Mouse (Mus musculus) neural tube, embryonic 11.5 days (tissue): Measurements from ENCODE around the gene Rnf157. TPM values are rescaled to one million over a fixed set of nuclear protein-coding genes. Genes with fewer than 3 reads are reported as not detected.
"Not testable (repeated sequence)": the region's sequence is repeated elsewhere in the genome, so short reads cannot be mapped to it uniquely, and the experiment has no call there.

Experiments used
- ATAC-seq: fragments of 200-750 bp; cut with Nextera tagmentation; 2 replicates; pipeline ENCODE4 v1.8.0; 2017; ENCODE audit warnings: moderate number of reproducible peaks, mild to moderate bottlenecking, moderate TSS enrichment, moderate library complexity; ENCODE audit not compliant: insufficient read depth, low FRiP score, low TSS enrichment
- DNase-seq: peaks from one replicate; pipeline ENCODE4 v3.0.0-alpha.2; 2015; ENCODE audit warnings: low spot score
- H3K27ac ChIP-seq: fragments of 300-500 bp; sonication (generic); 2 replicates; pipeline ENCODE4 v1.5.1; 2014; ENCODE audit warnings: low read depth, mild to moderate bottlenecking, low read length
- H3K27me3 ChIP-seq: fragments of 300-500 bp; sonication (generic); 2 replicates; pipeline ENCODE4 v1.6.1; 2014; ENCODE audit warnings: mild to moderate bottlenecking, low read length, mixed read lengths; ENCODE audit not compliant: control insufficient read depth, insufficient read depth
- H3K36me3 ChIP-seq: fragments of 300-500 bp; sonication (generic); 2 replicates; pipeline ENCODE4 v1.6.1; 2014; ENCODE audit warnings: mild to moderate bottlenecking, low read length, moderate library complexity, mixed read lengths; ENCODE audit not compliant: control insufficient read depth, insufficient read depth
- H3K4me1 ChIP-seq: fragments of 300-500 bp; sonication (generic); 2 replicates; pipeline ENCODE4 v1.6.1; 2014; ENCODE audit warnings: low read length, mixed read lengths; ENCODE audit not compliant: control insufficient read depth, insufficient read depth
- H3K4me2 ChIP-seq: fragments of 300-500 bp; sonication (generic); 2 replicates; pipeline ENCODE4 v1.6.1; 2014; ENCODE audit warnings: low read depth, mild to moderate bottlenecking, moderate library complexity
- H3K4me3 ChIP-seq: fragments of 300-500 bp; sonication (generic); 2 replicates; pipeline ENCODE4 v1.5.1; 2014; ENCODE audit warnings: low read depth, low read length
- H3K9ac ChIP-seq: fragments of 300-500 bp; sonication (generic); 2 replicates; pipeline ENCODE4 v1.6.1; 2014; ENCODE audit warnings: mild to moderate bottlenecking, low read length
- H3K9me3 ChIP-seq: fragments of 300-500 bp; sonication (generic); 2 replicates; pipeline ENCODE4 v1.6.1; 2016; ENCODE audit warnings: low read length; ENCODE audit not compliant: control insufficient read depth
- WGBS: fragments of 180-500 bp; shearing (Covaris S2); extraction: QIAGEN DNeasy Blood & Tissue Kit; methylation state at CpG from one replicate; pipeline ENCODE4 v1.1.7; 2014; 5-methylcytosine and 5-hydroxymethylcytosine counted together
- polyA plus RNA-seq: library from polyadenylated mRNA; unstranded; fragments of >200 nt; fragmentation: Nextera tagmentation; extraction: Ambion mirVana; gene quantifications from 2 replicates; pipeline ENCODE4 v1.2.1, GENCODE M21; 2014

Gene Rnf157
- polyA plus RNA-seq, 1 experiment from 2014 or later = 34.6 TPM

- Histone ChIP-seq H3K4me3 (no peak overlapping the region), H3K9ac (no peak overlapping the region), H3K4me2 (0 out of 2 replicates have a peak overlapping the region, but pooled peaks have one; percentile 15), H3K36me3 (no peaks in the 10 kb centered on the region), H3K4me1 (peaks cover 3% of the 10 kb centered on the region), H3K27ac (no peak overlapping the region), H3K27me3 (no peaks in the 10 kb centered on the region), H3K9me3 (no peaks in the 10 kb centered on the region)
- ATAC-seq = no peak
- DNase-seq = no peak
- 53% methylated on average over 22 of the region's 22 CpGs for WGBS
These were observed 18.0 kb upstream of the Rnf157 start for GRCm38 (mm10) chr11:116430723-116431427.

- Histone ChIP-seq H3K27ac (no peak overlapping the region), H3K36me3 (no peaks in the 10 kb centered on the region), H3K9me3 (no peaks in the 10 kb centered on the region), H3K4me2 (no peak overlapping the region), H3K4me1 (no peaks in the 10 kb centered on the region), H3K9ac (no peak overlapping the region), H3K4me3 (no peak overlapping the region), H3K27me3 (no peaks in the 10 kb centered on the region)
- ATAC-seq = no peak
- WGBS = 88% methylated on average over 9 of the region's 9 CpGs
- no peak for DNase-seq
These were observed 17.2 kb upstream of the Rnf157 start for GRCm38 (mm10) chr11:116429862-116430613.

GRCm38 (mm10) chr11:116428872-116429859 is 16.3 kb upstream of the Rnf157 start:
- H3K4me1 ChIP-seq = no peaks in the 10 kb centered on the region
- no peak overlapping the region for H3K4me3 ChIP-seq
- H3K9ac ChIP-seq = no peak overlapping the region
- ATAC-seq (no peak), DNase-seq (no peak)
- no peaks in the 10 kb centered on the region for H3K36me3 ChIP-seq
- H3K27me3 ChIP-seq = no peaks in the 10 kb centered on the region
- H3K27ac ChIP-seq = no peak overlapping the region
- no peak overlapping the region for H3K4me2 ChIP-seq
- H3K9me3 ChIP-seq = no peaks in the 10 kb centered on the region
- WGBS = 55% methylated on average over 13 of the region's 13 CpGs

- no peaks in the 10 kb centered on the region for H3K27me3 ChIP-seq
- 74% methylated on average over 6 of the region's 6 CpGs for WGBS
- H3K27ac ChIP-seq = no peak overlapping the region
- no peaks in the 10 kb centered on the region for H3K4me1 ChIP-seq
- DNase-seq (no peak), ATAC-seq (no peak)
- H3K36me3 ChIP-seq = no peaks in the 10 kb centered on the region
- no peak overlapping the region for H3K4me2 ChIP-seq
- no peak overlapping the region for H3K4me3 ChIP-seq
- no peaks in the 10 kb centered on the region for H3K9me3 ChIP-seq
- H3K9ac ChIP-seq = no peak overlapping the region
These were observed 14.2 kb upstream of the Rnf157 start for GRCm38 (mm10) chr11:116426852-116427575.

- not testable (repeated sequence) for H3K27me3 ChIP-seq, H3K27ac ChIP-seq, H3K9me3 ChIP-seq, H3K9ac ChIP-seq, DNase-seq, ATAC-seq, H3K36me3 ChIP-seq, H3K4me1 ChIP-seq, H3K4me2 ChIP-seq, H3K4me3 ChIP-seq
- 89% methylated on average over 11 of the region's 11 CpGs for WGBS
These were observed 13.5 kb upstream of the Rnf157 start for GRCm38 (mm10) chr11:116426328-116426727.

- Histone ChIP-seq H3K27me3 (no peaks in the 10 kb centered on the region), H3K4me1 (no peaks in the 10 kb centered on the region), H3K4me3 (no peak overlapping the region), H3K9me3 (no peaks in the 10 kb centered on the region), H3K9ac (no peak overlapping the region), H3K4me2 (no peak overlapping the region), H3K36me3 (no peaks in the 10 kb centered on the region), H3K27ac (no peak overlapping the region)
- ATAC-seq (no peak), DNase-seq (no peak)
- 62% methylated on average over 8 of the region's 8 CpGs for WGBS
These were observed 12.0 kb upstream of the Rnf157 start for GRCm38 (mm10) chr11:116424621-116425407.

- Histone ChIP-seq H3K27me3 (no peaks in the 10 kb centered on the region), H3K4me1 (no peaks in the 10 kb centered on the region), H3K36me3 (no peaks in the 10 kb centered on the region), H3K4me2 (no peak overlapping the region), H3K4me3 (no peak overlapping the region), H3K9me3 (no peaks in the 10 kb centered on the region), H3K27ac (no peak overlapping the region), H3K9ac (no peak overlapping the region)
- ATAC-seq = no peak
- DNase-seq = no peak
- 79% methylated on average over 10 of the region's 10 CpGs for WGBS
These were observed 11.2 kb upstream of the Rnf157 start for GRCm38 (mm10) chr11:116423782-116424620.
